Mouse (Mus musculus) bone marrow macrophage, adult 2 months (primary cell): Measurements from ENCODE around the gene Zfp408.

Experiments used
- CTCF ChIP-seq: IDR thresholded peaks from 2 replicates; pipeline ENCODE4 v1.5.1; 2012; ENCODE audit warnings: low read depth, mild to moderate bottlenecking, low read length, moderate library complexity
- POLR2A ChIP-seq: IDR thresholded peaks from 2 replicates; pipeline ENCODE4 v1.6.1; 2012; ENCODE audit warnings: mild to moderate bottlenecking, low read depth, low read length, borderline replicate concordance

GRCm38 (mm10) chr2:91676420-91676819, 26.8 kb upstream of the Zfp408 start:
- TF ChIP-seq POLR2A (no peak), CTCF (no peak)
